25 mouse cellular contexts compared by ENCODE assay signal in genomic region chr10:41709341-41709740, GRCm38 (mm10). TPM values are rescaled to one million over a fixed set of nuclear protein-coding genes. Genes with fewer than 3 reads are reported as not detected.
DNase-seq lines count a peak whose midpoint lies in the region; ATAC-seq and TF ChIP-seq lines count a peak whose summit lies in the region.
"Had no signal": no experiment of that assay in that cellular context is flagged by ENCODE, and none has a peak within 500 bp of the region (broad histone marks: within the 10 kb centered on the region; RNA-seq: fewer than 3 reads in every experiment).

No protein-coding gene starts in this region.

- no peaks in the 10 kb centered on the region for H3K27me3 ChIP-seq in midbrain, postnatal 0 days (ENCODE audit: insufficient read depth, low read length)
- H3K27me3 ChIP-seq: forebrain, embryonic 13.5 days; heart, embryonic 15.5 days; hindbrain, embryonic 12.5 days; liver, embryonic 12.5 days; lung, embryonic 15.5 days; midbrain, embryonic 15.5 days; neural tube, embryonic 15.5 days; Patski had no signal

- intact Hi-C loops in heart, postnatal 25 days (cut with DNase I) = no loop called here

- WGBS in midbrain, postnatal 0 days = 88% methylated on average over 8 of the region's 8 CpGs

- TF ChIP-seq CTCF in midbrain, postnatal 0 days (IDR thresholded peaks at IDR 0.05) = no peak

- no peak for ATAC-seq in midbrain, postnatal 0 days (ENCODE audit: low FRiP score)
- ATAC-seq: forebrain, embryonic 13.5 days; inflammation-experienced regulatory T-cells, adult 6 months; liver, embryonic 12.5 days; midbrain, embryonic 15.5 days; Patski had no signal

- no peaks in the 10 kb centered on the region for H3K36me3 ChIP-seq in midbrain, postnatal 0 days (ENCODE audit: insufficient read depth, low read length)
- H3K36me3 ChIP-seq: heart, embryonic 15.5 days; hindbrain, embryonic 12.5 days; liver, embryonic 12.5 days; lung, embryonic 15.5 days; midbrain, embryonic 15.5 days; neural tube, embryonic 15.5 days had no signal

- no peak overlapping the region for H3K27ac ChIP-seq in midbrain, postnatal 0 days (ENCODE audit: low read depth, low read length)
- H3K27ac ChIP-seq: forebrain, embryonic 13.5 days; heart, embryonic 15.5 days; hindbrain, embryonic 12.5 days; liver, embryonic 12.5 days; lung, embryonic 15.5 days; midbrain, embryonic 15.5 days; neural tube, embryonic 15.5 days had no signal

- no peak overlapping the region for H3K4me2 ChIP-seq in midbrain, postnatal 0 days (ENCODE audit: low read depth, low read length, poor library complexity, severe bottlenecking)
- H3K4me2 ChIP-seq: forebrain, embryonic 13.5 days; heart, embryonic 15.5 days; hindbrain, embryonic 12.5 days; liver, embryonic 12.5 days; lung, embryonic 15.5 days; midbrain, embryonic 15.5 days; neural tube, embryonic 15.5 days had no signal

- no peaks in the 10 kb centered on the region for H3K4me1 ChIP-seq in midbrain, postnatal 0 days (ENCODE audit: insufficient read depth, low read length)
- H3K4me1 ChIP-seq: forebrain, embryonic 13.5 days; heart, embryonic 15.5 days; hindbrain, embryonic 12.5 days; liver, embryonic 12.5 days; lung, embryonic 15.5 days; midbrain, embryonic 15.5 days; neural tube, embryonic 15.5 days had no signal

- DNase-seq in heart, adult 8-10 months (ENCODE audit: low spot score) = peak; percentile 28
- DNase-seq in heart, postnatal 25 days (ENCODE audit: low spot score) = no peak
- DNase-seq in lung, postnatal 36 days = peak; percentile 77
- no peak for DNase-seq in lung, postnatal 4 days
- DNase-seq in adrenal gland, adult 2 months = peak; percentile 88
- peak; percentile 87 to 89 for DNase-seq in adrenal gland, postnatal 36 days
- no peak for DNase-seq in urinary bladder, adult 2 months (ENCODE audit: low spot score)
- DNase-seq in midbrain, postnatal 0 days (ENCODE audit: low spot score) = no peak
- DNase-seq: cerebellum, adult 9-10 months; gastrocnemius, postnatal 14 days; kidney, adult 2 months; kidney, postnatal 14 days; left cerebral cortex, postnatal 4 days; right cerebral cortex, postnatal 4 days; thymus, postnatal 36 days had no signal

- H3K9ac ChIP-seq in midbrain, postnatal 0 days (replicated peaks; ENCODE audit: low read length, poor library complexity, severe bottlenecking) = no peak overlapping the region
- H3K9ac ChIP-seq: forebrain, embryonic 13.5 days; heart, embryonic 15.5 days; hindbrain, embryonic 12.5 days; liver, embryonic 12.5 days; lung, embryonic 15.5 days; midbrain, embryonic 15.5 days; neural tube, embryonic 15.5 days had no signal

- no peak overlapping the region for H3K4me3 ChIP-seq in midbrain, postnatal 0 days (ENCODE audit: low read depth, low read length)
- H3K4me3 ChIP-seq: forebrain, embryonic 13.5 days; heart, embryonic 15.5 days; hindbrain, embryonic 12.5 days; liver, embryonic 12.5 days; lung, embryonic 15.5 days; midbrain, embryonic 15.5 days; neural tube, embryonic 15.5 days had no signal

- no peaks in the 10 kb centered on the region for H3K9me3 ChIP-seq in midbrain, postnatal 0 days (ENCODE audit: low read length)
- H3K9me3 ChIP-seq: forebrain, embryonic 13.5 days; heart, embryonic 15.5 days; hindbrain, embryonic 12.5 days; liver, embryonic 12.5 days; lung, embryonic 15.5 days; midbrain, embryonic 15.5 days; neural tube, embryonic 15.5 days had no signal

RNA-seq across cellular contexts. Expression of gene Ccdc162, which starts 7.1 kb away (rescaled TPM):
- under 1 TPM in 1 of 4 experiments, not detected in 3; 0.20 TPM for total RNA-seq in heart, adult 8-10 months (2022)
- under 1 TPM; 0.08 to 0.14 TPM for total RNA-seq in heart, postnatal 25 days (2021)
- total RNA-seq in adrenal gland, adult 2 months (2021) = under 1 TPM; 0.23 to 0.24 TPM
- polyA plus RNA-seq in adrenal gland, adult 2 months (2012; rRNA removed) = 0.25 and 0.44 TPM in 2 replicates
- total RNA-seq in adrenal gland, postnatal 36 days (2021) = under 1 TPM; 0.33 to 0.53 TPM
- 0.33 and 0.35 TPM in 2 replicates for polyA plus RNA-seq in urinary bladder, adult 2 months (2012; rRNA removed)
- 1.7 and 2.4 TPM in 2 replicates for total RNA-seq in midbrain, postnatal 0 days (2014; rRNA removed)
- 0.63 and 0.64 TPM in 2 replicates for polyA plus RNA-seq in midbrain, postnatal 0 days (2015; fragmentation: Nextera tagmentation; extraction: Ambion mirVana)
- total RNA-seq: megakaryocyte-erythroid progenitor cell, adult 5-6 weeks had no signal

Comparison
In these comparisons a context has a peak if more than half of its experiments do, and no peak if none do; other contexts are left out.
1. DNase-seq: peak in heart, adult 8-10 months (single experiment), lung, postnatal 36 days (single experiment), adrenal gland, adult 2 months (single experiment) and adrenal gland, postnatal 36 days (2 of 2); none in heart, postnatal 25 days (single experiment), lung, postnatal 4 days (0 of 2), urinary bladder, adult 2 months (single experiment) and midbrain, postnatal 0 days (single experiment).